Mouse (Mus musculus) intestine, embryonic 14.5 days (tissue): ENCODE measurements around the gene Sfrp4. TPM values are rescaled to one million over a fixed set of nuclear protein-coding genes. Genes with fewer than 3 reads are reported as not detected.

Source experiments
- ATAC-seq: fragments of 200-750 bp; cut with Nextera tagmentation; replicated peaks from 2 replicates; pipeline ENCODE4 v1.8.0; 2017; ENCODE audit warnings: low read depth, moderate number of reproducible peaks, moderate TSS enrichment, moderate library complexity; ENCODE audit not compliant: low FRiP score, low TSS enrichment
- DNase-seq: peaks from one replicate; pipeline ENCODE4 v3.0.0-alpha.2; 2018; ENCODE audit warnings: low spot score
- H3K27ac ChIP-seq: fragments of 300-500 bp; sonication (generic); 2 replicates; pipeline ENCODE4 v1.5.1; 2014; ENCODE audit warnings: low read depth, mild to moderate bottlenecking, control low read depth
- H3K27me3 ChIP-seq: fragments of 300-500 bp; sonication (generic); replicated peaks from 2 replicates; pipeline ENCODE4 v1.6.1; 2014; ENCODE audit warnings: low read length, control low read depth; ENCODE audit not compliant: control insufficient read depth, insufficient read depth
- H3K36me3 ChIP-seq: fragments of 300-500 bp; sonication (generic); 2 replicates; pipeline ENCODE4 v1.6.1; 2014; ENCODE audit warnings: low read length, control low read depth; ENCODE audit not compliant: control insufficient read depth, insufficient read depth
- H3K4me1 ChIP-seq: fragments of 300-500 bp; sonication (generic); replicated peaks from 2 replicates; pipeline ENCODE4 v1.6.1; 2014; ENCODE audit warnings: low read length, control low read depth, mixed read lengths; ENCODE audit not compliant: control insufficient read depth, insufficient read depth
- H3K4me2 ChIP-seq: fragments of 300-500 bp; sonication (generic); 2 replicates; pipeline ENCODE4 v1.6.1; 2014; ENCODE audit warnings: low read length
- H3K4me3 ChIP-seq: fragments of 300-500 bp; sonication (generic); 2 replicates; pipeline ENCODE4 v1.5.1; 2014; ENCODE audit warnings: low read depth, low read length, control low read depth, mixed read lengths
- H3K9ac ChIP-seq: fragments of 300-500 bp; sonication (generic); 2 replicates; pipeline ENCODE4 v1.6.1; 2014; ENCODE audit warnings: mild to moderate bottlenecking, low read length
- H3K9me3 ChIP-seq: fragments of 300-500 bp; sonication (generic); 2 replicates; pipeline ENCODE4 v1.6.1; 2016; ENCODE audit warnings: low read length, control low read depth; ENCODE audit not compliant: control insufficient read depth
- WGBS: fragments of 180-500 bp; shearing (Covaris S2); extraction: QIAGEN DNeasy Blood & Tissue Kit; methylation state at CpG from one replicate; pipeline ENCODE4 v1.1.7; 2014; 5-methylcytosine and 5-hydroxymethylcytosine counted together
- polyA plus RNA-seq: library from polyadenylated mRNA; unstranded; fragments of >200 nt; fragmentation: Nextera tagmentation; extraction: Ambion mirVana; gene quantifications from 2 replicates; pipeline ENCODE4 v1.2.1, GENCODE M21; 2014

The Sfrp4 gene
- polyA plus RNA-seq, 1 experiment from 2014 or later, result 0.58 TPM

GRCm38 (mm10) chr13:19649824-19650223, 26.9 kb downstream of the Sfrp4 start:
- Histone ChIP-seq H3K4me1 (no peaks in the 10 kb centered on the region), H3K4me3 (no peak overlapping the region), H3K27ac (no peak overlapping the region), H3K4me2 (no peak overlapping the region), H3K27me3 (no peaks in the 10 kb centered on the region), H3K36me3 (no peaks in the 10 kb centered on the region), H3K9ac (no peak overlapping the region), H3K9me3 (no peaks in the 10 kb centered on the region)
- DNase-seq (no peak), ATAC-seq (no peak)
- 89% methylated on average over 2 of the region's 2 CpGs for WGBS

GRCm38 (mm10) chr13:19652405-19652804, 29.5 kb downstream of the Sfrp4 start:
- no peak overlapping the region for H3K4me2 ChIP-seq
- no peaks in the 10 kb centered on the region for H3K9me3 ChIP-seq
- H3K27me3 ChIP-seq, result no peaks in the 10 kb centered on the region
- WGBS, result 83% methylated on average over 2 of the region's 2 CpGs
- no peaks in the 10 kb centered on the region for H3K36me3 ChIP-seq
- H3K4me3 ChIP-seq, result no peak overlapping the region
- no peaks in the 10 kb centered on the region for H3K4me1 ChIP-seq
- DNase-seq (no peak), ATAC-seq (no peak)
- H3K27ac ChIP-seq, result no peak overlapping the region
- H3K9ac ChIP-seq, result no peak overlapping the region

GRCm38 (mm10) chr13:19668355-19669140, 45.6 kb downstream of the Sfrp4 start:
- Histone ChIP-seq H3K9ac (no peak overlapping the region), H3K36me3 (no peaks in the 10 kb centered on the region), H3K9me3 (no peaks in the 10 kb centered on the region), H3K4me3 (no peak overlapping the region), H3K4me1 (no peaks in the 10 kb centered on the region), H3K27me3 (no peaks in the 10 kb centered on the region), H3K27ac (no peak overlapping the region), H3K4me2 (no peak overlapping the region)
- ATAC-seq, result no peak
- no peak for DNase-seq
- 80% methylated on average over 4 of the region's 4 CpGs for WGBS

- Histone ChIP-seq H3K9ac (no peak overlapping the region), H3K27ac (no peak overlapping the region), H3K4me1 (no peaks in the 10 kb centered on the region), H3K27me3 (no peaks in the 10 kb centered on the region), H3K4me2 (no peak overlapping the region), H3K36me3 (no peaks in the 10 kb centered on the region), H3K4me3 (no peak overlapping the region), H3K9me3 (no peaks in the 10 kb centered on the region)
- no peak for DNase-seq
- WGBS, result 87% methylated on average over 3 of the region's 3 CpGs
- ATAC-seq, result no peak
Measured at GRCm38 (mm10) chr13:19674025-19674424, 51.1 kb downstream of the Sfrp4 start.

GRCm38 (mm10) chr13:19674601-19675000, 51.7 kb downstream of the Sfrp4 start:
- H3K9me3 ChIP-seq, result no peaks in the 10 kb centered on the region
- DNase-seq, result no peak
- no peak for ATAC-seq
- no peaks in the 10 kb centered on the region for H3K27me3 ChIP-seq
- no peak overlapping the region for H3K27ac ChIP-seq
- H3K4me3 ChIP-seq, result no peak overlapping the region
- H3K4me1 ChIP-seq, result no peaks in the 10 kb centered on the region
- no peak overlapping the region for H3K4me2 ChIP-seq
- H3K36me3 ChIP-seq, result no peaks in the 10 kb centered on the region
- H3K9ac ChIP-seq, result no peak overlapping the region

Other genes with a start within 250 kb of the Sfrp4 start
- 98.7 and 100 TPM in 2 replicates for gene Stard3nl, start 227.3 kb upstream of the Sfrp4 start, polyA plus RNA-seq
- 13.8 and 14.8 TPM in 2 replicates for gene Epdr1, start 3.2 kb upstream of the Sfrp4 start, polyA plus RNA-seq
- not detected in 2 replicates for gene Nme8, start 74.7 kb downstream of the Sfrp4 start, polyA plus RNA-seq
- gene Gpr141, start 201.2 kb downstream of the Sfrp4 start, polyA plus RNA-seq, result 0.09 and 0.31 TPM in 2 replicates